Mouse (Mus musculus) urinary bladder, postnatal 10 days (tissue): ENCODE results near the gene Rpl5.
A peak's percentile ranks its signal among the peaks of the same experiment; 100 is the strongest.
"Not testable (repeated sequence)": the region's sequence is repeated elsewhere in the genome, so short reads cannot be mapped to it uniquely, and the experiment has no call there.

Experiments
- DNase-seq: peaks from one replicate; pipeline ENCODE4 v3.0.0; 2022; ENCODE audit warnings: low spot score

The Rpl5 gene

DNA sequence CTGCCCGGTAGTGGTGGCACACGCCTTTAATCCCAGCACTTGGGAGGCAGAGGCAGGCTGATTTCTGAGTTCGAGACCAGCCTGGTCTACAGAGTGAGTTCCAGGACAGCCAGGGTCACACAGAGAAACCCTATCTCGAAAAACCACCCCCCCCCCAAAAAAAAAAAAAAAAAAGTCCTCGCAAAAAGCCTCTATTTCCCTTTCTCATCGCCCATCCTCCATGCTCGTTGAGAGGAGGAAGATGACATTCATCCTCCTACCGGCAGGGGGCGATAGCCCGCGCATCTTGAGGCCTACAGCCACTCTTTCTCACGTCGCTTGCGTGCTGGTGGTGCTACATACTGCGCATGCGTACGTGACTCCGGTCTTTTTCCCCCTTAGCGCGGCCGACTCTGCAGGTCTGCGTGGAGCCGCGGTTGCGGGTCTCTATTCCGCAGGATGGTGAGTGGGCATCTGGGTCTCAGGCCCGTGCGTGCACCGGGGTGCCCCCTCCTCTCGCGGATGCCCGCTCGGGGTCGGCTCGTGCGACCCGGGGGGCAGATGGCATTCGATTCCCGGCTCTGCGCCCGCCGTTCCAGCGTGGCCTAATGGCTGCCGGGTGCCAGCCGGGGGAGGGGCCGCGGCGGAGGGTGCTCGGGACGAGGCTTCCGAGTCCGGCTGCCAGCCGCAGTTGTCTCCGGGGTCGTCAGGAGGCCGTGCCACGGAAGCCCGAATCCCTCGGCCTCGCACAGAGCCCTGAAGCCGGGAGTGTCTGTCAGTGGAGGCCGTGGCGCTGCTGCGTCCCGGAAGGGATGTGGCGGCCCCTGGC lies at the start of gene Rpl5:
Gene Rpl5 (plus strand): TSS at position 297 of the 808 bp plus-strand sequence.
- DNase-seq: peak; percentile 84

DNA sequence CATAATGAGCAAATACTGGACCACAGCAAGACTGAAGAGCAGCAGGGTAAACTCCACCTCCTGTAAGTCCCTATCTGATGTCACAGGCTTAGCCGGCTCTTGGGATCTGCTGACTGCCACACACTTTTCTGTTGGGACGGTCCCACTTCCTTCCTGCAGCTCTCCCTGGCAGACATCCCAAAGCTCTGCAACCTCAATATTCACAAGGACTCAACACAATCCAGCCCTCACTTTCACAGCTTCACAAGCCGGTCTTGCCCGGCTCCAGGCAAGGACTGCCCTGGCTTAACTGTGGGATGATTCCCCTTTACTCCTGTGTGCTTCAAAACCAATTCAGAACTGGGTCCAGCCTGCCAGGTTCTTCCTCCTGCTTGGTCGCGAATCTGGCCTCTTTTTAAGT lies 46.5 kb upstream of the Rpl5 start:
- DNase-seq: no peak

DNA sequence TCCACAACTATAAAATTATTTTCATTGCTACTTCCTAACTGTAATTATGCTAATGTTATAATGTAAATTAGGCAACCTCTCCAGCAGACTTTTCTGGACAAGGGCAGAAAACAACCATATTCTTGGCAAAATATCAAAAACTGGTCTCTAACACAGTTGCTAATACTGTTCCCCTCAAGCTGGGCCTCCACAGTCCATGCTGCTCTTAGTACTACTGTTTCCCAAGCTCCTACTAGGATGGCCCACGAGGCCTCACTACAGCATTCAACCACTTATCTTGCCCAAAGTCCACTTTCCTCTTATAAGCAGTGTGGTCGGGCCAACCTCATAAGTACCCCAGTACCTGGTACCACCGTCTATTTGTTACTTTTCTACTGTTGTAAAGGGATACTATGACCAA lies 45.7 kb upstream of the Rpl5 start:
- no peak for DNase-seq

DNA sequence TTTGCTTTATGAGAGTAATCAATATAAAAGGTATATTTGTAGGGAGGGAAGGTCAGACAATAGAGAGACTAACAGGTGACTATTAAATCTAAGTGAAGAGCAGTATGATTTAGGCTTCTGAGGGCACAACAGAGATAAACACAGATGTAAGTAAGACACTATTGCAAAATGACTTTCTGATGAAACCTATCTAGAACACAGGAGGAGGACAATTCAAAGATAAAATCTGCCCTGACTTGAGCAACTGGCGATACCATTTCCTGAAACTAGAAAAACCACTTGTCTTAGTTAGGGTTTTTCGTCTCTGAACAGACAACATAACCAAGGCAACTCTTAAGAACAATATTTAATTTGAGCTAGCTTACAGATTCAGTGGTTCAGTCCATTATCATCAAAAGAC lies 44.8 kb upstream of the Rpl5 start:
- DNase-seq: no peak

DNA sequence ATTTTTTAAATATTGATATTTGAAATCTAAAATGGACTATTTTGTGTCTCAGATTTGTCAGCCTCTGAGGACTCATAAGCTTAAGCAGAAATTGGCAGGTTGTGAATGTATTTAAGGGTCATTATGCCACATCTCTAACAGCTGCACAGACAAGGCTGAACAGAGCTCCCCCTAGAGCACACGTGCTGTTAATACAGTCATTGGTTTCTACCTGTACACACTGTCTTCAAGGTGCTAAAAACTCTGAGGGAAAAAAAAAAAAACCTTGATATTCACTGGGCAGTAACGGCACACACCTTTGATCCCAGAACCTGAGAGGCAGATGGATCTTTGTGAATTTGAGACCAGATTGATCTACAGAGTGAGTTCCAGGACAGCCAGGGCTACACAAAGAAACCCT lies 41.3 kb upstream of the Rpl5 start:
- no peak for DNase-seq

DNA sequence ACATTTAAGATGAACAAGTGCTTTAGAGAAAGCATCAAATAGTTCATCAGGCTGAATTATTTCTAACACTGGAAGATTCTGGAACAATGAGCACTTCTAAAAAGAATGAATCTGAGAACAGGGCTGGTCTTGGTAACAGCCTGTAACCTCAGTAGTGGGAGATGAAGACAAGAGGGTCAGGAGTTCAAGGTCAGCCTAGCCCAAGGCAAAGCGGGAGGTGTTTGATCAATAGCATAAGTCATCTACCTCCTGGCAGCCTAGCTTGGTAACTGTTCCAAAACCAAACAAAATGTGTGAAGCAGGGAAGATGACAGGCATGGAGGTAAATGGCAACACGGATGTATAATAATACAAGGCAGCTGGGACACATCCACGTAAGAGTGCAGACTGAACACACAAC lies 36.3 kb upstream of the Rpl5 start:
- DNase-seq: no peak

DNA sequence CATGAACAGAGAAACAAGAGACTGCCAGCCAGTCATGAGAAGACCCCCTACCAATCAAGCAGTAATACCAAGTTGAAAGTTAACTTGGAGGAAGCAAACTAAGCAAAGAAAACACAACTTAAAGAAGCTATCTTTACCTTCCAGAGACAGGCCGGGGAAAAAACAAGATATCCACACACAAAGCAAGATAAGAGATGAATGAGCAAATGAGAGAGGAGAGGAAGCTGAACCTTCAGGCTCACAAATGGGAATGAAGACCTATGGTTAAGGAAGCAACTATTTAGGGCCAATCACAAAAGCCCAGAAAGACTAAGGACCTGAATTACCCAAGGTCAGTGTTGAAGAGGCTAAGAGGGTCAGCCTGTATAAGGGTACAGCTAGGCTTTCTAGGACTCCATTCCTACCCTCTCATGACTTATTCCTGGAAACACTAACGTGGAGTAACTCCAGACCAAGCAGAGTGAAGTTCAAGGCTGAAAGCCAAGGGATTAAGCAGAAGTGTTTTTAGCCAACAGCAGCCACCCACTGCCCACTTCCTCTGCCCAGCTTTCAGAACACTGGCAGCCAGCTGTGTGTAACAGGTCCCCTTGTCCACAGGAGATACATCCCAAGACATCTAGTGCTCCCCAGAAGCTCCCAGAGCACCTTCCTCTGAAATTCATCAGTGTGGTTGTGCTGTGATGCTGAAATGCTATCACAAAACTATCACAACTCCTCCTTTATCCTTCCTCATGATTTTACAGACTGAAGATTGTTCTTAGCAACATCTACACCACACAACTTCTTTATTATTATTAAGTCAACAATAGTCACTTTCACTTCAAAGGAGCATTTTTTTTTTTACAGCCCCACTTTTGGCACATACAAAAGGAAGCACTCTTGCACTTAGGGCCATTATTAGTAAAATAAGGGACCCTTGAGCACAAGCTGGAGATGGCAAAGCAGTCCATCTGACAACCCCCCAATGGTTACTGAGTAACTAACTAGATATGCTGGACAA lies 33.9 kb upstream of the Rpl5 start:
- no peak for DNase-seq

DNA sequence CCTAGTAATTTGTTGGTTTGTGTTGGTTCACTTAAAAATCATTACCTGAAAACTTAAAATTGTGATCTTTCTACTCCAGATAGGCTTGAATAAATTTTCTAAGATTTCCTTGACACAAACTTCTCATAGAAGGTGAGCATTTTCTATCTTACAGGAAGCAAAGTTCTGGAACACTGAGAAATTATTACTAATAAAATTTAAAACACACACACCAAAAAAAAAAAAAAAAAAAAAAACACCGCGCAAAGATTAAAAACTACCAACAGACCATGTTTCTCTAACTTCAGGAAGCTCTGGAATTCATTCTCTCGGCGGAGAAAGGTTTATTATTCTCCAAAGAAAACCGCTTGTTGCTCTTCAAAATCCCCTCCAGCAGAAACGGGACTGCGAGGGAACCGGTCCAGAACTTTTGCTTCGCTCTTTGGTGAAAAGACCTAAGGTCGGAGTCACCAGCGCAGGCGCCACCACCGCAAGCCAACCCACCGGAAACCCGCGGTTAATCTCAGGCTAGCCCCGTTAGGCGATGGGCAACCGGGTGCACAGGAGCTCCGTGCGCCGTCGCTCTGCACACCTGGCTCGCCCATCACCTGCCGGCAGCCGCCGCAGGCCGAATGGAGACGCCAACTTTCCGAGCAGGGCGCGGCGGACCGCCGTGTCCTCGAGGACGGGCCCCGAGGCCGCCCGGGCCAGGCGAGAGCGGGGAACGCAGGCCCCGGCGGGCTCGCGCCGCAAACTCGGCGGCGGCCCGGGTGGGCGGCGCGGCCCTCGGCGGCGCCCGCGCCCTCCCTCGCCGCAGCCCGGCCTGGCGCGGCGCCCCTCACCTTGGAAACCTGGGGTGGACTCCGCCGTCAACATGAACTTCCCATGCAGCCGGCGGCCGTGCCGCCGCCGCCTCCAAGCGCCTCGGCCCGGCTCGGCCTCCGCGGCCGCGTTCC lies 32.1 kb upstream of the Rpl5 start:
- DNase-seq: no peak

DNA sequence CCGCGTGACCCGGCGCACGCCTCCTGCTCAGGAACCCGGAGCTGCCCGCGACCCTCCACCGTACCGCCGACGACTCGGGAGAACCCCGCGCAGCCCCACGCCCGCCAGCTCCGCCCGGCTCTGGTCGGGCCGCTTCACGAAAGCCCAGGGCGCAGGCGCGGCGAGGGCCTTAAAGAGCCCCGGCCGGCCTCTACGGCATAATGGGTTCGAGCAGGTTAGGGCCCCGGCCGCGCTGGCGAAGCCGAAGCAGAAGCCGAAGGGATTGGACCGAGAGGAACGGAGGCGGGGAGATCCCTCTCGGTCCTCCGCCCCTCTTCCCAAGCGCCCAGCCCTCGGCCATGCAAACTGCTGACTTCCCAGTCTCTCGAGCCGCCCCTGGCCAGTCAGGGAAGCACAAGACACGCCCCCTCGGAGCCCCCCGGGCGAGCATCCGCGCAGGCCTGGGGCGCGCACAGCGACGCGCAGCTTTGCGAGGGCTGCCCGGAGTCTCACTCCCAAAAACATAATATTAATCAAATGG lies 31.3 kb upstream of the Rpl5 start:
- peak; percentile 66 for DNase-seq

DNA sequence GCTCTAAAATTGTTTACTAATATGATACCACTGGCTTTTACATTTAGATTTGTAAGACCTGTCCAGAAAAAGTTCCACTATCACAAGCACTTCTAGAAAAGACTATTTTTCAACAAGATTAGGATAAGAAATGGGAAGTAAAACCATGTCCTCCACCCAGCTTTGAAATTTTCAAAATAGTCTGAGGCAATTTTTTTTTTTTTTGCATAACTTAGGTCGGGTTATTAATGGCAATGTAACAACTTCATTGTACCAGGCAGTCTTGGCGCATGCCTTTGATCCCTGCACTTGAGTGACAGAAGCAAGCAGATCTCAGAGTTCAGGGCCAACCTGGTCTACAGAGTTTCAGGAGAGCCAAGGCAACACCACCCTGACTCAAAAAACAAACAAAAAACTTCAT lies 30.6 kb upstream of the Rpl5 start:
- DNase-seq: no peak

DNA sequence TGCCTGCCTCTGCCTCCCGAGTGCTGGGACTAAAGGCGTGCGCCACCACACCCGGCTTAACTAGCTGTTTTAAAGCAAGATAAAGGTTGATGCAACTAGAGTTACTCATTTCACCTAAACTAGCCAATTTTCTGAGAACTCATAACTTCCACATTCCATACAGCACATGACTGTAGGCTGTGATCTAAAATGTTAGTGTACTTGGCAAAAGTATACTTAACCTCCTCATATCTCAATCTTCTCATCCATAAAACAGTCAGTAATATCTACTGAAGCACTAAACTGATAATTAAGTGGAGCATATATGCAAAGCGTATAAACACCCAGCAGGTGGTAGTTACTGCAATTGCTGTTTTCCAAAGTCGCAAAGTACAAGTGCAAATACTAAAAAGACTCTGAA lies 27.0 kb upstream of the Rpl5 start:
- DNase-seq: no peak

DNA sequence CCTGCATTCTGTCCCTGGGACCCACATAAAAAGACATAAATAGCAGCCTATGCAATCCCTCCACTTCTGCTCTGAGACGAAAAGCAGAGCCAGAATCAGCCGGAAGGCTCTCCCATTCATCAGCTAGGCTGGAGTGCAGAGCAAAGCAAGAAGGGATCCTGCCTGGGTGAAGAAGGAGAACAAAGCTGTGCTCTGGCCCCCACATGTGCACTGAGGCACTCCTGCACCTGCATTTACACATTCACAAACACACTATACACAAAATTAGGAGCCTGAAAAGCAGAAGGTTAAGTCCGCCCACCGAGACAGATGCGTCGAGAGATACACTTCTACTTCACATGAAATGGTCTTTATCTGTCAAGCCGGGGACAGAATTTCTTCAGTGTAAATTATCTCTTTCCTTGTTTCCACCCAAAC lies 26.4 kb upstream of the Rpl5 start:
- no peak for DNase-seq

DNA sequence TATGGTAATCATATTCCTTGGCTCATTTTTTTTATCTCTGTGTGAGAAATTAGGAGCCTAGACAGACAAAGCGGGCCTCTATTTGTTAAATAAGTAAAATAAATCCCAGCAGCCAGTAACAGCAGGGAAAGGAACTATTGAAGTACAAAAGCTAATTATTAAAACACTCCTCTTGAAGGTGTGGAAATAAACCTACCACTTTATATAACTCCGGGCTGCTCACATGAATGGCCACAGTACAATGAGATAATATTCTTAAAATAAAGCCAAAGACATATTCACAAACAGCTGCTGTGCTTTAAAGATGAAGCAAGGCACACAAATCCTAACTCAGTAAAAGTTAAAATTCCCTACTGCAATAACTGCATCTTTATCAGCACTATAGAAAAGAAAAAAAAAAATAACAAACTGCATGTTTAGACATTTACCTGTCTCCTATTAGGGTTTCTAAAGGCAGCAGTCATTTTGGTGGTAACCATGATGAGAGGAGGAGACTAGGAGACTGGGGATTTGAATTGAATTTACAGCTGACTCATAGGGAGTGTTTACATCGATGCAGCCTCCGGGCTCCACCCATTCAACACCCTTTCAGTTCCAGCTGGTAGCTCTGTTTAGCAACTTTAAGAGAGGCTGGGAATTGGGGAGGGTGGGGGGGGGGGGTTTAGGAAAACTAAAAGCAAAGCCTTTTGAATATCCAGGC lies 25.6 kb upstream of the Rpl5 start, which contains the start of gene Evi5:
Gene Evi5 (minus strand): TSS at position 547 of the 700 bp plus-strand sequence.
- no peak for DNase-seq

DNA sequence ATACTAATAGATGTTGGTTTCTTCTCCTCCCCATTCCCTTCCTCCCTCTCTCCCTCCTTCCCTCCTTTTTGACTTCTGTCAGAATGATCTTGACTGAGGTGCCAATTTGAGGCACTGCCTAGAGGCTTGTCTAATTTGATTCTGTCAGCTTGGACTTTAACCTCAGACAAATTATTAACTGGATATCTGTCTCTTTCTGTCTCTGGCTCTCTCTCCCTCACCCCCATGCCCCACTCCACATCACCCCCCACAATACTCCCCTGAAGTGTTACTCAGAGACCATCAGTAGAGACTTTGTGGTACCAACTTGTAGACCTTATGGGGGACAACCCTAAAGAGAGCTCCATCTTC lies 25.1 kb upstream of the Rpl5 start:
- no peak for DNase-seq

DNA sequence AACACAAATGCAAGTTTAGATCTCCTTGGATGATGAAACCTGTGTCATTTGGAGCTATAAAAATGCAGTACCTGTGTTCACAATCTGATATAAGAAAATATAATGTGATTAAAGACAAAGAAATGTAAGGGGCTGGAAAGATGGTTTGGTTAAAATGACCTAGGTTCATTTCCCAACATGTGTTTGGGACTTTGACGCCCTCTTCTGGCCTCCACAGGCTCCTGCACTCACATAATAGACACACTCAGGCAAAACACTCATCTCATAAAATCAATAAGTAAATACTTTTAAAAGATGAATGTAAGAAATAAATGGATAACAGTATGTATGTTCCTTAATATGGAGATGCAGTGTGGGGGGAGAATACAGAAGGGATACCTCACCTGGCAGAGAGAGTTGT lies 23.2 kb upstream of the Rpl5 start:
- no peak for DNase-seq

DNA sequence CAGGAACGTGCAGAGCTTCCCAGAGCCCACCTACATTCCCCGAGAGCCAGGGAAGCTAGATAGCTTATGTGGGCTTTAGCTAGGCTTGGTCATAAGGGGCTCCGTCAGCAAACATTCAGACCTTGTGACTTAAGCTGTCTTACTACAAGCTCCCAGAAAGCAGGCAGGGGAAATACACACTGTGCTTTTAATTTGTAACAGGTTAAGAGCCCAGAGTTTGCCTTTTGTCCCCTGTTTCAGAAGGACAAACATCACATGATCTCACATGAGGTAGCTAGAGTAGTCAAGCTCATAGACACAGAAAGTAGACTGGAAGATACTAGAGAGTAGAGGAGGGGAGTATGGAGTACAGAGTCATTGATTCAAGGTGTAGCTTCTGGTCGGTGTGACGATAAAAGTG lies 19.6 kb upstream of the Rpl5 start:
- DNase-seq: no peak

DNA sequence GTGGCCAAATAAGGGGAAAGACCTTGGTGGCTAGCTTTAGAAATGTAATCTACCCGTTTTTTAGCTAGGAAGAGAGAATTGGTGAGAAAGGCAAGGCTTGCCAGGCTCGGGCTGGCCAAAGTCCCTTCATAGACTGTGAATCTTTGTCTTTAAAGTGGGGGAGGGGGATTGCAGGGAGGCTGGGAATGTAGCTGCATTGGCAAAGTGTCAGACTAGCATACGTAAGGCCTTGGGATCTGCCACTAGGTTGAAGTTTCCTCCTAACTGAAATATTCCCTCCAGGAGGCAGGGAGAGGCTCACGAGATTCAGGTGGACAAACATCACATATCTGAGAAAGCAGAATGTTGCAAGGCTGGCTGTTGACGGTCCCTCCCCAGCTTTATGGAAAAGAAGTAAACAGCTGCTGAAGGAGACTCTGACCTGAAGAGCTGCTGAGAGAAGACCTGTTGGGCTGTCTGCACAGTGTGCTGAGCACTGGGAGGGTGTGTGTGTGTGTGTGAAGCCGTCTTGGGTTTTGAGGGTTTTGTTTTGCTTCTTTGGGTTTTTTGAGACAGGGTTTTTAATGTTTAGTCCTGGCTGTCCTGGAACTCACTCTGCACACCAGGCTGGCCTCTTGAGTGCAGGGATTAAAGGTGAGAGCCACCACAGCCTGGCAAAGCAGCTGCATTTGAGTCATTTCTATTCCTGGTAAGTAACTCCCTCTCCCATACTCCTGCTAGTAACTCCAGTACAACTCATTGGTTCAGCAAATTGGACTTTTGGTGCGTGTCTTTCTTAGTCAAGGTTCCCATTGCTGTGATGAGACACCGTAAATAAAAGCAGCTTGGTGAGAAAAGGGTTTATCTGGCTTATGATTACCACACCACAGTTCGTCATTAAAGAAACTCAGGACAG lies 10.1 kb upstream of the Rpl5 start:
- DNase-seq: no peak

DNA sequence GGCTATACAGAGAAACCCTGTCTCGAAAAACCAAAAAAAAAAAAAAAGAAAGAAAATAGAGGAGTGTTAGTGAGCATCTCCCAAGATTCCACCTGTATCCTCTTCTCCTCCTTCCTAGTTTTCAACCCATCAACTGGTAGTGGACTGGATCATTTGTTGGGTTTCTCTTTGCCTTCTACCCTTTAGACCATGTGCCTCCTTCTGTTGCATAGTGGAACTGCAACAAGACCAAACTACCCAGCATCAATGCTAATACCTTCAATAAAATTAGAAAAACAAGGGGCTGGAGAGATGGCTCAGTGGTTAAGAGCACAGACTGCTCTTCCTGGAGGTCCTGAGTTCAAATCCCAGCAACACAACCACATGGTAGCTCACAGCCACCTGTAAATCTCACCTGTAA lies 8.8 kb upstream of the Rpl5 start:
- not testable (repeated sequence) for DNase-seq

DNA sequence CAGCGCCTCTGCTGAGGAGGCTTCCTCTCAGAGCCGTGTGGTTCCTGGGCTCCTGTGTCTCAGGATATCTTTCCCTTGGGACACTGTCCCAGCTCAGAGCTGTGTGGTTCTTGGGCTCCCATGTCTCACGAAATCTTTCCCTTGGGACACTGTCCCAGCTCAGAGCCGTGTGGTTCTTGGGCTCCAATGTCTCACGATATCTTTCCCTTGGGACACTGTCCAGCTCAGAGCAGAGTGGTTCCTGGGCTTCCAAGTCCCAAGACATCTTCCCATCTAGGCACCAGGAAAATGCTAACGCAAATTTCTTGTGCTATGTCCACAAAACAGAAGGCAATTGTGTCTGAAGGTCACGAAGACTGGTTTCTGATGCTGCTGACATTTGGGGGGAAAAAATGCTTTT lies 5.6 kb upstream of the Rpl5 start:
- no peak for DNase-seq

DNA sequence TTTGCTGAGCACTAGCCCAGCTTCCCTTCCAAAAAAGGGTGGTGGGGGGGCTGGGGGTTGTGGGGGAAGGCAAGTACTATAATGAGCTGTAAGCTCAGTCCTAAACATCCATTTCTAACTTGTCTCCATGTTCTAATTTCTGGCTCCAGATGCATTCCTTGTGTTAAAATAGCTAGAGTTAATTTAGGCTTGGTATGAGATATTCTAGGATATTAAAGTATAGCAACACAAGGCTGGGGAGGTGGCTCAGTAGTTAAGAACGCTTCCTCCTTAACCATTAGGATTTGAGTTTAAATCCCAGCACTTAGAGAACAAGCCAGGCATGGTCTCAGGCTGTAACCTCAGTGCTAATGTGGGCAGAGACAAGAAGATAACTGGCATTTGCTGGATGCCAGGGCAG lies 4.0 kb upstream of the Rpl5 start:
- DNase-seq: no peak
